Mouse (Mus musculus) forebrain, embryonic 16.5 days (tissue): ENCODE data around the gene Cbs. TPM values are rescaled to one million over a fixed set of nuclear protein-coding genes. Genes with fewer than 3 reads are reported as not detected.

Source experiments
- ATAC-seq: fragments of 200-750 bp; cut with Nextera tagmentation; 2 replicates; pipeline ENCODE4 v1.8.0; 2017; ENCODE audit warnings: mild to moderate bottlenecking, moderate library complexity
- H3K27ac ChIP-seq: fragments of 300-500 bp; sonication (generic); 2 replicates; pipeline ENCODE4 v1.5.1; 2014; ENCODE audit warnings: low read length, control low read depth
- H3K27me3 ChIP-seq: fragments of 300-500 bp; sonication (generic); replicated peaks from 2 replicates; pipeline ENCODE4 v1.6.1; 2014; ENCODE audit warnings: low read length; ENCODE audit not compliant: control insufficient read depth, insufficient read depth
- H3K36me3 ChIP-seq: fragments of 300-500 bp; sonication (generic); 2 replicates; pipeline ENCODE4 v1.6.1; 2014; ENCODE audit not compliant: control insufficient read depth, insufficient read depth
- H3K4me1 ChIP-seq: fragments of 300-500 bp; sonication (generic); replicated peaks from 2 replicates; pipeline ENCODE4 v1.6.1; 2014; ENCODE audit warnings: low read length; ENCODE audit not compliant: control insufficient read depth, insufficient read depth
- H3K4me2 ChIP-seq: fragments of 300-500 bp; sonication (generic); 2 replicates; pipeline ENCODE4 v1.6.1; 2014; ENCODE audit warnings: mild to moderate bottlenecking, low read length, control low read depth
- H3K4me3 ChIP-seq: fragments of 300-500 bp; sonication (generic); replicated peaks from 2 replicates; pipeline ENCODE4 v1.5.1; 2014; ENCODE audit warnings: mild to moderate bottlenecking, low read length, control low read depth
- H3K9ac ChIP-seq: fragments of 300-500 bp; sonication (generic); replicated peaks from 2 replicates; pipeline ENCODE4 v1.6.1; 2014; ENCODE audit warnings: low read depth, low read length, control low read depth
- H3K9me3 ChIP-seq: fragments of 300-500 bp; sonication (generic); 2 replicates; pipeline ENCODE4 v1.6.1; 2016; ENCODE audit warnings: low read length; ENCODE audit not compliant: control insufficient read depth
- WGBS: fragments of 180-500 bp; shearing (Covaris S2); extraction: QIAGEN DNeasy Blood & Tissue Kit; methylation state at CpG from one replicate; pipeline ENCODE4 v1.1.7; 2014; 5-methylcytosine and 5-hydroxymethylcytosine counted together
- polyA plus RNA-seq: library from polyadenylated mRNA; unstranded; fragments of >200 nt; fragmentation: Nextera tagmentation; extraction: Ambion mirVana; gene quantifications from 2 replicates; pipeline ENCODE4 v1.2.1, GENCODE M21; 2015

Gene Cbs
- polyA plus RNA-seq, 1 experiment from 2014 or later: 8.7 TPM

DNA sequence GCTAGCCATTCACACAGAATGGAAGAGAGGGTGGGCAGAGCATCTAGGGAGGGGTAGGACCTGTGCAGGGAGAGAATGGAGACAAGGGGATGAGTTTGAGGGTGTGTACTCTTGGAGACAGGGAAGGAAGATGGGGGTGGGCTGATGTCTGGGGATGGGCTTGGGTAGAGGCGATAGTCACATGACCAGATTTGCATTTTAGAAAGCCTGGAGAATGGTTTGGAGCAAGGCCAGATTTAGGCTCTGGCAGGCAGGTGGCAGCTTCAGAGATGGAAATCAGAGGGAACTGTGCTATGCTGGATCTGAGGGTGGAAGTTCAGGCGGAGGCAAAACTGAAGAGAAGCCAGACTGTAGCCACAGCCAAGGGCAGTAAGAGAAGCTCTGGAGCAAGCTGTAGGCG is 56.7 kb downstream of the Cbs start:
- H3K4me3 ChIP-seq: no peak overlapping the region
- no peaks in the 10 kb centered on the region for H3K36me3 ChIP-seq
- H3K4me1 ChIP-seq: peaks cover 25% of the 10 kb centered on the region
- H3K27me3 ChIP-seq: no peaks in the 10 kb centered on the region
- no peak overlapping the region for H3K9ac ChIP-seq
- peak overlapping the region; percentile 71 for H3K27ac ChIP-seq
- WGBS: 10% methylated on average over 3 of the region's 3 CpGs
- no peaks in the 10 kb centered on the region for H3K9me3 ChIP-seq
- ATAC-seq: peak; percentile 89
- peak overlapping the region; percentile 24 for H3K4me2 ChIP-seq

DNA sequence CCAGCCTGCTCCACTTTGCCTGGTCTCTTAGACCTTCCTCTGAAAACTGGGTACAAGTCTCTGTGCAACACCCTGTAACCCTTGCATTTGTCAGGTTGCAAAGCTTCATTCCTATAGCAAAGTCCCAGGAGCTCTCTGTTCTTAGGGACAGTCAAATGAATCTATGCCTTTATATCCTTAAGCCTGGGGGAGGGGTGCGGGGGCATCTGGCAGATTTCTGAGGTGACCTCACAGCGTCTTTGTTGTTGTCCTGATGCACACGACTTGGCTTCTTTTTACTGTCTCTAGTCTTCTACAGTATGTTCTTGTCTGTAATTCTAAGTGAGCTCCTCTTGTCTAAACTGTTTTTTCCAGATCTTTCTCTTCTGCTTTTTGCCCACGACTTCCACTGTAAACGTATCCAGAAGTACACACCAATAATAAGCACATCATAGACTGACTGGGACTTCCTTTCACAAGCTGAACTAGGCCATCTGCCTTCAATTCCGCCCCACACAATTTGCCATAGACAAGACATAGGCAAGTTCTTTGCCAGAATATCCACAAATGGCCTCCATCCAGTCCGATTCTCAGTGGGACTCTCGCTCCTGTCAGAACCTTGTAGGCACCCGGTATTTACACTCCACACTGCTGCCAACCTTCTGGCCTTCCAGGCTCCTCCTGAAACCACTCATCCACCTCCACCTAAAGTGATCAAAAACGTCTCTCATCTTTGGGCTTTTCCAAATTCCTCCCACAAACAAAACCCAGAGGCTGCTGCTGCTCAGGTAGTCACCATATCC is 60.5 kb downstream of the Cbs start:
- Histone ChIP-seq H3K4me3 (no peak overlapping the region), H3K9ac (no peak overlapping the region), H3K27ac (no peak overlapping the region), H3K36me3 (no peaks in the 10 kb centered on the region), H3K27me3 (no peaks in the 10 kb centered on the region), H3K4me1 (peaks cover 19% of the 10 kb centered on the region), H3K9me3 (no peaks in the 10 kb centered on the region), H3K4me2 (no peak overlapping the region)
- WGBS: 80% methylated on average over 10 of the region's 10 CpGs
- no peak for ATAC-seq

DNA sequence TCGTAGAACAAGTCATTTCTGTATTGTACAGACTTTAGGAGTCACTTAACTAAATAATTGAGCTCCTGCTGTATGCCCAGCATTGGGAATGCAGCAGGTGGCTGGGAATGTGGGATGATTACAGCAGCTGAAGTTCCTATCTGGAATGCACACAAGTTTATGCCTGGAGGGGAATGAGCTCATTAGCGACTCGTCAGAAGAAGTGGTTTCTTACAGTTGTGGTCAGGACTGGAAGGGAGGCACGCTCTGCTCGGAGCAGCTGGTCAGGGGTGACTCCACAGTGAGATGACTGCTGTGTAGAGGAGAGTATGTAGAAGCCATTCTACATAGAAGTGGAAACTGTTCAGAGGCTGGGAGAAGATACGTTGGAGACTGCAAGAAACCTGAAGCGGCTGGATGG is 62.4 kb downstream of the Cbs start:
- H3K4me2 ChIP-seq: no peak overlapping the region
- H3K4me3 ChIP-seq: no peak overlapping the region
- H3K4me1 ChIP-seq: peaks cover under 1% of the 10 kb centered on the region
- ATAC-seq: no peak
- H3K9ac ChIP-seq: no peak overlapping the region
- H3K27ac ChIP-seq: no peak overlapping the region
- no peaks in the 10 kb centered on the region for H3K36me3 ChIP-seq
- no peaks in the 10 kb centered on the region for H3K9me3 ChIP-seq
- 76% methylated on average over 7 of the region's 7 CpGs for WGBS
- no peaks in the 10 kb centered on the region for H3K27me3 ChIP-seq

DNA sequence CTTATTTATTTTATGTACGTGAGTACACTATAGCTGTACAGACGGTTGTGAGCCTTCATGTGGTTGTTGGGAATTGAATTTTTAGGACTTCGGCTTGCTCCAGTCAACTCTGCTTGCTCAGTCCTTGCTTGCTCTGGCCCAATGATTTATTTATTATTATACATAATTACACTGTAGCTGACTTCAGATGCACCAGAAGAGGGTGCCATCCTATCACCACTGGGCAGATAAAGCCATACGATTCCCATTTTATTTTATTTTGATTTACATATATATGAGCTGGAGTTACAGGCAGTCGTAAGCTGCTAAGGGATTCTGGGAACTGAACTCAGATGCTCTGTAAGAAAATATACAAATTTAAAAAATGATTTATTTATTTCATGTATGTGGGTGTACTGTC is 65.3 kb downstream of the Cbs start:
- H3K9ac ChIP-seq: no peak overlapping the region
- H3K4me1 ChIP-seq: peaks cover 26% of the 10 kb centered on the region
- no peaks in the 10 kb centered on the region for H3K36me3 ChIP-seq
- H3K27me3 ChIP-seq: no peaks in the 10 kb centered on the region
- H3K9me3 ChIP-seq: no peaks in the 10 kb centered on the region
- no peak overlapping the region for H3K27ac ChIP-seq
- no peak overlapping the region for H3K4me3 ChIP-seq
- WGBS: 78% methylated on average over 5 of the region's 5 CpGs
- H3K4me2 ChIP-seq: no peak overlapping the region
- ATAC-seq: no peak

DNA sequence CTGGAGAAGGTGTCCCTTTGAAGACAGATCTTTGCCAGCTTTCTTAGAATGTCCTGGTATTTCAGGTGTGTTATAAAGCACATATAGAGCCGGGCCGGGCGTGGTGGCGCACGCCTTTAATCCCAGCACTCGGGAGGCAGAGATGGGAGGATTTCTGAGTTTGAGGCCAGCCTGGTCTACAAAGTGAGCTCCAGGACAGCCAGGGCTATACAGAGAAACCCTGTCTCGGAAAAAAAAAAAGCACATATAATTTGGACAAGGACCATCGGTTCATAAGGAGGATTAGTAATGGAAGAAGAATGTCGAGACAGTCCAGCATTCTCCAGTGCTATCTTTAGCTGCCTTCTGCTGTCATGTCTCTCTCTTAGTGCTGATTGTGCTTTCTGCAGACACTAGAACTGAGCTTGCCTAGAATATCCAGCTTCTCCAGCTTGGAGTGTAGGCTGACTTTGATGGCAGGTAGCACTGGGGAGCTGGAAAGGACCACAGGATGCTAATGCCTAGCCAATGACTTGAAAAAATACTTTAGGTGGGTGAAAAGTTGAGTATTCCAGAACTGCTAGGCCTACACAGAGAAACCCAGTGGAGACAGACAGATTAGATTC is 66.6 kb downstream of the Cbs start:
- Histone ChIP-seq H3K4me3 (no peak overlapping the region), H3K9me3 (no peaks in the 10 kb centered on the region), H3K27ac (no peak overlapping the region), H3K27me3 (no peaks in the 10 kb centered on the region), H3K4me2 (no peak overlapping the region), H3K9ac (no peak overlapping the region), H3K4me1 (peaks cover 37% of the 10 kb centered on the region), H3K36me3 (no peaks in the 10 kb centered on the region)
- WGBS: 93% methylated on average over 9 of the region's 9 CpGs
- no peak for ATAC-seq

DNA sequence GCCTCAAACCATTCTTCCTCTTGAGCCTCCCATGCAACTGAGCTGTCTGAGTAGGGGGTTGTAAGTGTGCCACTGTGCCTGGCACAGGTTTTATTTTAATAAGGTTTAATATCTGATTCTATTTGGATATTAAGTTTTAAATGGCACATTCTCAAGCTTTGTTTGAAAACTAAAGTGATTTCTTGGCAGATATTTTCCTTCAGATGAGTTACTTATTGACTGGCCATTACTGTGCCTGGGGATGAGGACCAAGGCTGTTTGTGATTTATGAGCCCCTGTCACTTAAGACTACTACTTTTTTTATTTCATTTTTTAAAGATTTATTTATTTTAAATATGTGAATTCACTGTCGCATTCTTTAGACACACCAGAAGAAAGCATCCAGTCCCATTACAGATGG is 67.3 kb downstream of the Cbs start:
- H3K9ac ChIP-seq: no peak overlapping the region
- no peaks in the 10 kb centered on the region for H3K9me3 ChIP-seq
- H3K4me2 ChIP-seq: no peak overlapping the region
- H3K36me3 ChIP-seq: no peaks in the 10 kb centered on the region
- no peak for ATAC-seq
- no peak overlapping the region for H3K4me3 ChIP-seq
- WGBS: 94% methylated on average over 1 of the region's 1 CpGs
- H3K27ac ChIP-seq: no peak overlapping the region
- H3K27me3 ChIP-seq: no peaks in the 10 kb centered on the region
- H3K4me1 ChIP-seq: peaks cover 37% of the 10 kb centered on the region

DNA sequence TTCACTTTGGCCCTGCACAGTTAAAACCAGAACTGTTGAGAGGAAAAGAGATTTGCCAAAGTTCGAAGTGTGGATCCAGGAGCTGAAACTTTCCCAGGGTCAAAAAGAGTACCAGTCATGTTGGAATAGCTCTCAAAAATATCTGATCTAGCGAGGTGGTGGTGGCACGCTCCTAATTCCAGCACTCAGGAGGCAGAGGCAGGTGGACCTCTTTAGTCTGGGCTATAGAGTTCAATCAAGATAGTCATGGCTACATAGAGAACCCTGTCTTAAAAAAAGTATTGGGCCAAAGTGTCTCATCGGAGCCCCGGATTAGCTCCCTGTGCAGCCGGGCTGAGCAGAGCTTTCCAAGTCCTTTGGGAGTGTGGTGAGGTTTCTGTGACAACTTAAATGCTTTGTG is 70.8 kb downstream of the Cbs start:
- Histone ChIP-seq H3K4me1 (peaks cover 42% of the 10 kb centered on the region), H3K36me3 (no peaks in the 10 kb centered on the region), H3K4me3 (peak overlapping the region; percentile 85), H3K9me3 (no peaks in the 10 kb centered on the region), H3K27ac (no peak overlapping the region), H3K4me2 (peak overlapping the region; percentile 93), H3K9ac (peak overlapping the region; percentile 96), H3K27me3 (no peaks in the 10 kb centered on the region)
- ATAC-seq: no peak
- 62% methylated on average over 6 of the region's 6 CpGs for WGBS

DNA sequence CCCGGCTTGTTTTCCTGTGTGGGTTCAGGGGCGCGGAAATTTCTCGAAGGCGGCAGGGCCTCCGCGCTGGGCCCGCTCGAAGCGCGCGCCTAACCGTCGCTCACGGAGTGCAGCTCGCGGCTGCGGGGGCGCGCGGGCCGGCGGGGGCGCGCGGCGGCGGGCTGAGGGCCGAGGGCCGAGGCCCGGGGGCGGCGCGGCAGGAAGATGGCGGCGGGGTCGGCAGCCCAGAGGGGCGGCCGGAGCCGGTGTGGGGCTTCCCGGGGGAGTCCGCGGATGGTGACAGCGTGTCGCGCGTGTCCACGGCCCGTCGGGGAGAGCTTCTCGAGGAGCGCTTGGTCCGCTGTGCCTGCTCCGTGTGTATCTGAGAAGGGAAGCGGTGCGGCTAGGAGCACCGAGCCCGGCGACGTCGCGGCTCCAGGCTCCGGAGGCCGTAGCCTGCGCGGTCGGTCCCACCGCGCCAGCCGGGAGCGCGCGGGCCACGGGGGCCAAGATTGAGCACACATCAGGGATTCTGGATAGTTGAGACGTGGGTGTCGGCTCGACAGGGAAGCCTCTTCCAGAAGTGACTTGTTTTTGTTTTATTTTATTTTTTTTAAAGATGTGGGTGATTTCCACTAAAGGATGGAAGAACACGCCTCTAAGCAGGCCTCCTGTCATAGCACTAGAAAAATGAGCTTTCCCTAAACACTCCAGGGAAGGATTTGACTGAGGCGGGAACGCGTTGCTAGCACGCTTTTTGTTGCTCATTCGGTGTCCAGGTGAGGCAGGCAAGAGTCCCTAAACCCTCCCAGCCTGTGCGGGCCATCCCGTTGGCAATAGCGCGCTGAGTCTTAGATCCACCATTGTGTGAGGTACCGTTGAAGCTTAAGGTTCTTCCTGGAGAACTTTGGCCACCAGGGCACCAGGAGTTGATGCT is 71.6 kb downstream of the Cbs start:
- peak overlapping the region; percentile 93 for H3K4me2 ChIP-seq
- ATAC-seq: peak; percentile 60
- WGBS: under 1% methylated on average over 80 of the region's 88 CpGs
- no peaks in the 10 kb centered on the region for H3K36me3 ChIP-seq
- H3K4me1 ChIP-seq: peaks cover 42% of the 10 kb centered on the region
- H3K27ac ChIP-seq: peak overlapping the region; percentile 100
- peak overlapping the region; percentile 85 for H3K4me3 ChIP-seq
- H3K9me3 ChIP-seq: no peaks in the 10 kb centered on the region
- H3K9ac ChIP-seq: peak overlapping the region; percentile 96
- H3K27me3 ChIP-seq: no peaks in the 10 kb centered on the region

GRCm38 (mm10) chr17:31564858-31565140 is 72.2 kb downstream of the Cbs start:
- WGBS: under 1% methylated on average over 37 of the region's 44 CpGs
- H3K9ac ChIP-seq: peak overlapping the region; percentile 96
- H3K4me1 ChIP-seq: peaks cover 42% of the 10 kb centered on the region
- peak overlapping the region; percentile 85 for H3K4me3 ChIP-seq
- no peaks in the 10 kb centered on the region for H3K27me3 ChIP-seq
- no peak for ATAC-seq
- no peaks in the 10 kb centered on the region for H3K36me3 ChIP-seq
- peak overlapping the region; percentile 93 for H3K4me2 ChIP-seq
- peak overlapping the region; percentile 100 for H3K27ac ChIP-seq
- no peaks in the 10 kb centered on the region for H3K9me3 ChIP-seq
